Mouse (Mus musculus): Measurements from ENCODE around the gene 6430548M08Rik.

DNA sequence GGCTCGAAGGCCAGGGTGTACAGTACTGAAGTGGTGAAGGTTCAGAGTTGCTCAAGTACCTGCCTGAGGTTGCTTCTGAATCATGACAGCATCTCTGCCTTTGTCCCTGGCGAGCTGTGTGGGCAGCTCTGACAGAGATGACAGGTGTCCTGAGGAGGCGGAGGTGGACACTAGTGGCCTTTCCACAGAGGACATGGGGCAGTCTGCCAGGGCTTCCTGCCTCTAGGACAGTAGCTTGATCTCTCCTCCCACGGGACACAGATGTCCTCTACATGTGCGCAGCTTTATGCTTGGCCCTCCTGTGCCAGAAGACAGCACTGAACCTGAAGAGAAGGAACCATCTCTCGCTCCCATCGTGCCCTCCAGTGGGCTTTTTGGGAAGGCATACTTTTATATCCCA, 19.2 kb downstream of the 6430548M08Rik start:
- TF ChIP-seq CTCF (IDR thresholded peaks at IDR 0.05; ENCODE audit: low read depth, low read length) (no peak), POLR2A (IDR thresholded peaks at IDR 0.05; ENCODE audit: borderline replicate concordance, low read depth, low read length) (no peak)
